Mouse (Mus musculus): ENCODE data around the gene Tmem132c. TPM values are rescaled to one million over a fixed set of nuclear protein-coding genes. Genes with fewer than 3 reads are reported as not detected.

Gene Tmem132c
- polyA plus RNA-seq, 1 experiment from 2014 or later = 18.4 TPM

- Histone ChIP-seq H3K9ac (replicated peaks) (no peak overlapping the region), H3K4me1 (peaks cover 12% of the 10 kb centered on the region), H3K9me3 (no peaks in the 10 kb centered on the region), H3K4me3 (no peak overlapping the region), H3K27me3 (no peaks in the 10 kb centered on the region), H3K4me2 (replicated peaks) (no peak overlapping the region), H3K27ac (replicated peaks) (no peak overlapping the region), H3K36me3 (no peaks in the 10 kb centered on the region)
- no peak for ATAC-seq (ENCODE audit: low FRiP score, low read depth)
- 41% methylated on average over 14 of the region's 14 CpGs for WGBS
Observed at GRCm38 (mm10) chr5:127310318-127311004, 68.9 kb downstream of the Tmem132c start.

DNA sequence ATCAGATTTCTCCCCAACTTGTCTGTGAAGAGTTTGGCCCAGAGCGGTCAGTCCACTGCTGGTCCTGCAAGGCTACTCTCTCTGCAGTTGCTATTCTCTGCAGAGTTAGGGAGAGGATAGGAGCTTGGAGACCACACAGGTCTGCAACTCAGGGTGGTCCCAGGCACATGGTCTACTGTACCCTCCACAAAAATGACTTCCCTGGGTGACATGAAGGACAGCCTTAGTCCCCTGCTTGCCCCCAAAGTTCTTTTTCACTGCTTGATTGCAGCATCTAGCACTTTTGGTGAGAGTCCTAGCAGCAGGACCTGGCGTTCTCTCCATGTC lies 69.4 kb downstream of the Tmem132c start:
- Histone ChIP-seq H3K36me3 (no peaks in the 10 kb centered on the region), H3K27me3 (no peaks in the 10 kb centered on the region), H3K27ac (replicated peaks) (no peak overlapping the region), H3K4me2 (replicated peaks) (no peak overlapping the region), H3K9ac (replicated peaks) (no peak overlapping the region), H3K4me1 (peaks cover 9% of the 10 kb centered on the region), H3K4me3 (no peak overlapping the region), H3K9me3 (no peaks in the 10 kb centered on the region)
- no peak for ATAC-seq (ENCODE audit: low FRiP score, low read depth)
- WGBS = 70% methylated on average over 2 of the region's 2 CpGs

DNA sequence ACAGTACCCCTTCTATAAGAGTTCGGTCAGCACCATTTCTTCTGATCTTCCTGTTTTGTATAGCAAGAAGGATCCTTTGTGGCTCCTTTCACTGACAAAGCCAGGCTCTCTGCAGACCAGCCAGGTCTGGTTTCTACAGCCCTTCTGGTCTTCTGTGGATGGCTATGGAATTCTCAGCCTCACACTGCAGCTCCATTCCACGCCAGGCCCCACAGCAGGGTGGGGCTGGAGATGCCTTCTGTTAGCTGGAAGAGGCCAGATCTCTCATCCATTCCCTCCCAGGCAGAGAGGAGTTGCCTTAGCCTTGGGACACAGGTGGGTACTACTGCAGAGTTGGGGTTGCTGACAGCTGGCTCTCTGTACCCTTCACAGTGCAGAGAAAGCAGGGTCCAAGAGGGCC lies 72.0 kb downstream of the Tmem132c start:
- no peaks in the 10 kb centered on the region for H3K9me3 ChIP-seq
- H3K9ac ChIP-seq (replicated peaks) = no peak overlapping the region
- no peaks in the 10 kb centered on the region for H3K27me3 ChIP-seq
- WGBS = 84% methylated on average over 2 of the region's 2 CpGs
- H3K4me1 ChIP-seq = peaks cover 9% of the 10 kb centered on the region
- no peak for ATAC-seq (ENCODE audit: low FRiP score, low read depth)
- H3K4me2 ChIP-seq (replicated peaks) = no peak overlapping the region
- no peak overlapping the region for H3K4me3 ChIP-seq
- no peak overlapping the region for H3K27ac ChIP-seq (replicated peaks)
- no peaks in the 10 kb centered on the region for H3K36me3 ChIP-seq

DNA sequence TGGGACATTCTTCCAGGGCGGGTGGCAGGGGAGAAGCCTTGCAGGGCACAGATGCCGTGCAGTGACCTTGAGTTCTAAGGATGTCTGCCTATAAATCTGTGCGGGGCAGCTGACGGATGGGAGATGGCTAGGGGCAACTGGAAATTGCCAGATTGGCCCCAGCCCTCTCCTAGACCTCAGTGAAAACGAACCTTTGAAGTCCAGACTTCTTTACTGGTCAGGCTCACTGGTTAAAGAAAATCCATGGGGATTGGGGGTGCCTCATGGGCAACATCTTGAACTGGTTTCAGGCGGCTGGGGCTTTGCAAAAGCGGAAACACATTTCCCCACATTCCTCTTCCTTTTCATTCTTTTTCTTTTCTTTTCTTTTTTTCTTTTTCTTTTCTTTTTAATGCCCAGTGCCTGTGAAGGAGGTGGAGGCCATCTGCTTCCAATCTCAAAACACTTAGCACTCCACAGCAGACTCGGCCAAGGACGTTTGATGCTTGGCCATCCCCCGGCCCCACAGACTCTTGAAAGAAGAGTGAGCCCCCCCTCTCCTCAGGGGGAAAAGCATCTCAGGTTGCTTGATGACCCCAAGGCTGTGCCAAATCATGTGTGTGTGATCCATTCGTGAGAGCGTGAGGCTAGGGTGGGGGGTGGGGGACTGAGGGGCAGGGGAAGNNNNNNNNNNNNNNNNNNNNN lies 77.6 kb downstream of the Tmem132c start:
- Histone ChIP-seq H3K27me3 (0 out of 2 replicates have a peak, but pooled peaks cover 4% of the 10 kb centered on the region), H3K4me3 (no peak overlapping the region), H3K27ac (replicated peaks) (0 out of 2 replicates have a peak overlapping the region, but pooled peaks have one; percentile 27), H3K4me2 (replicated peaks) (no peak overlapping the region), H3K9me3 (no peaks in the 10 kb centered on the region), H3K4me1 (peaks cover 47% of the 10 kb centered on the region), H3K36me3 (no peaks in the 10 kb centered on the region), H3K9ac (replicated peaks) (no peak overlapping the region; the same call in 1 of the 2 replicates)
- 0 out of 2 replicates have a peak, but pooled peaks have one; percentile 9 for ATAC-seq (ENCODE audit: low FRiP score, low read depth)
- 17% methylated on average over 12 of the region's 12 CpGs for WGBS

GRCm38 (mm10) chr5:127324645-127325044 lies 83.0 kb downstream of the Tmem132c start:
- H3K36me3 ChIP-seq = no peaks in the 10 kb centered on the region
- H3K4me3 ChIP-seq = no peak overlapping the region
- H3K4me2 ChIP-seq (replicated peaks) = peak overlapping the region; percentile 38
- H3K27me3 ChIP-seq = 0 out of 2 replicates have a peak, but pooled peaks cover 4% of the 10 kb centered on the region
- peaks cover 45% of the 10 kb centered on the region for H3K4me1 ChIP-seq
- H3K9me3 ChIP-seq = no peaks in the 10 kb centered on the region
- ATAC-seq (ENCODE audit: low FRiP score, low read depth) = peak; percentile 23; the same call in 1 of the 2 replicates
- peak overlapping the region; percentile 37; the same call in 1 of the 2 replicates for H3K9ac ChIP-seq (replicated peaks)
- 31% methylated on average over 2 of the region's 2 CpGs for WGBS
- peak overlapping the region; percentile 93 for H3K27ac ChIP-seq (replicated peaks)

DNA sequence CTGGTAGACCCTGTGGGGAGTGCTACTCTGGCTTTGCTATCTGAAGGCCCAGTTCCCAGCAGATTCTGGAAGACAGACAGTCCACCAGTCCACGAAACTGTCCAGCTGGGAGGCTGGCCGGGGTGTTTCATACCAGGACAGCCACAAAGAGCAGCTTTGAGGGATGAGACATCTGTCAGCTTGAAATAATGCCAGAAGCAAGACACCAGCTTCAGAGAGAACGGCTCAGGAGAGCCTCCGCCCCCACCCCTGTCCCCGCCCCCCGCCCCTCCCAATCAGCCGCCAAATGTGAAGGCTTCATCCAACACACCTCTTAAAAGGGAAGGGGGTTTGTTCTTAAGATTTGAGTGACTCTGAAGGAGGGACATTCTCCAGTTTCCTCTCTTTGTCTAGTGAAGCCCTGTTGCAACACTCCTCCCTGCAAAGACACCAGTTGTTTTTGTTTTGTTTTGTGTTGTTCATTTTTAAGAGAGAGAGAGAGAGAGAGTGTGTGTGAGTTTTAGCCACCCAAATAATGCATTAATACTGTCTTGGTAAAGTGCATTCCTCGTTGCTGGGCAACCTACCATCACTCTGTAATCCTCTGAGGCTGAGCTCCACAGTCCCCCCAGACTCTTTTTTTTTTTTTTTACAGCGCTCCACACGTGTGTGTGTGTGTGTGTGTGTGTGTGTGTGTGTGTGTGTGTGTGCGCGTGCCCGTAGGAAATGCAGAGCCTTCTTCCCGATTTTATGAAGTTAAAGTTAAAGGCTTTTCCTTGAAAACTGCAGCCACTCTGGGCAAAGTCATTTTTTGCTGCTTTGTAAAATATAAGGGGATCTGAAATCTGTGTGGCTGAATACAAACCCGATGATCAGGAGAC lies 94.7 kb downstream of the Tmem132c start:
- peak overlapping the region; percentile 73 for H3K27ac ChIP-seq (replicated peaks)
- peak overlapping the region; percentile 43 for H3K4me2 ChIP-seq (replicated peaks)
- peak overlapping the region; percentile 28; the same call in 1 of the 2 replicates for H3K9ac ChIP-seq (replicated peaks)
- WGBS = 2% methylated on average over 15 of the region's 15 CpGs
- peaks cover 8% of the 10 kb centered on the region; the same call in 1 of the 2 replicates for H3K27me3 ChIP-seq
- H3K4me1 ChIP-seq = peaks cover 52% of the 10 kb centered on the region
- peak; percentile 81 for ATAC-seq (ENCODE audit: low FRiP score, low read depth)
- H3K36me3 ChIP-seq = no peaks in the 10 kb centered on the region
- 0 out of 2 replicates have a peak overlapping the region, but pooled peaks have one; percentile 5 for H3K4me3 ChIP-seq
- no peaks in the 10 kb centered on the region for H3K9me3 ChIP-seq

DNA sequence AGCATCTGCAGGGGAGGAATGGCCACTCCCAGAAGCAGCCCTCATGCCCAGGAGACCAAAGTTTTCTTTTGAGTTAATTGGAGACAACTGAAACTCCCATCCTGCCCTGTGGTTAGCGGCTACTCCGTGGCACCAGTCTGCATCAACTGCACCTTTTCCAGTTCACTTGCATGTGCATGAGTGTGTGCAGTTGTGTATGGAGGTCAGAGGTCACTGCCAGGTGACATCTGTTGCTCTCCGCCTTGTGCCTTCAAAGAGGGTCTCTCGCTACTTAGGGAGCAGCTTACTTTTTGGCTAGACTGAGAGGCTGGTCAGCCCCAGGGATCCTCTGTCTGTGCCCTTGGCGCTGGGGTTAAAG lies 95.3 kb downstream of the Tmem132c start:
- Histone ChIP-seq H3K27me3 (peaks cover 8% of the 10 kb centered on the region; the same call in 1 of the 2 replicates), H3K27ac (replicated peaks) (peak overlapping the region; percentile 73), H3K9me3 (no peaks in the 10 kb centered on the region), H3K4me1 (peaks cover 52% of the 10 kb centered on the region), H3K36me3 (no peaks in the 10 kb centered on the region), H3K4me2 (replicated peaks) (peak overlapping the region; percentile 43), H3K4me3 (no peak overlapping the region), H3K9ac (replicated peaks) (no peak overlapping the region)
- WGBS = 11% methylated on average over 5 of the region's 5 CpGs
- ATAC-seq (ENCODE audit: low FRiP score, low read depth) = no peak

DNA sequence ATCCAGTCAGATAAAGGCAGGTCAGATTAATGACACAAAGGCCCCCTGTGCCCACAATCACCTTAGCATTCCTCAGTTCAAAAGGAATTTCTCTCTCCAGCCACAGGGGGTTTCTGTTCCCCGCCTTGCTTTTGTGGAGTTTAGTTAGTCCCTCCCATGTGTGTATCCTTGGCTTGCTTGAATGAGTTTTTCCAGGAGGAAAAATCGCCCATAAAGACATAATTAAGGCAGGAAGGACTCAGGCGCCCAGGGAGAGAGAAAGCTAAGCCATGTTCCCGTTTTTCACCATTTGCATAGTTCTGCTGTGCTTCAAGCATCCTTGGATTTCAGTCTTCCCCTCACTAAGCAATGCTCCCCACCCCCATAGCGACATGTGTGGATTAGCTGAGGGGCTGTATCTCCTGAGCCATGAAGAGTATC lies 97.4 kb downstream of the Tmem132c start:
- 3% methylated on average over 5 of the region's 5 CpGs for WGBS
- Histone ChIP-seq H3K4me1 (peaks cover 52% of the 10 kb centered on the region), H3K9ac (replicated peaks) (no peak overlapping the region), H3K4me3 (no peak overlapping the region), H3K27me3 (peaks cover 8% of the 10 kb centered on the region; the same call in 1 of the 2 replicates), H3K9me3 (no peaks in the 10 kb centered on the region), H3K4me2 (replicated peaks) (peak overlapping the region; percentile 12; the same call in 1 of the 2 replicates), H3K27ac (replicated peaks) (peak overlapping the region; percentile 73), H3K36me3 (no peaks in the 10 kb centered on the region)
- ATAC-seq (ENCODE audit: low FRiP score, low read depth) = peak; percentile 23; the same call in 1 of the 2 replicates

- WGBS = 25% methylated on average over 3 of the region's 3 CpGs
- Histone ChIP-seq H3K36me3 (no peaks in the 10 kb centered on the region), H3K27me3 (peaks cover 8% of the 10 kb centered on the region; the same call in 1 of the 2 replicates), H3K4me1 (peaks cover 46% of the 10 kb centered on the region), H3K27ac (replicated peaks) (no peak overlapping the region), H3K4me3 (no peak overlapping the region), H3K4me2 (replicated peaks) (no peak overlapping the region), H3K9ac (replicated peaks) (no peak overlapping the region), H3K9me3 (no peaks in the 10 kb centered on the region)
- no peak for ATAC-seq (ENCODE audit: low FRiP score, low read depth)
Observed at GRCm38 (mm10) chr5:127341158-127341557, 99.5 kb downstream of the Tmem132c start.

GRCm38 (mm10) chr5:127344721-127345120 lies 103.1 kb downstream of the Tmem132c start:
- Histone ChIP-seq H3K4me2 (replicated peaks) (no peak overlapping the region), H3K4me3 (no peak overlapping the region), H3K36me3 (no peaks in the 10 kb centered on the region), H3K27ac (replicated peaks) (no peak overlapping the region), H3K9ac (replicated peaks) (no peak overlapping the region), H3K9me3 (no peaks in the 10 kb centered on the region), H3K27me3 (peaks cover 8% of the 10 kb centered on the region; the same call in 1 of the 2 replicates), H3K4me1 (peaks cover 29% of the 10 kb centered on the region)
- 52% methylated on average over 2 of the region's 2 CpGs for WGBS
- no peak for ATAC-seq (ENCODE audit: low FRiP score, low read depth)

DNA sequence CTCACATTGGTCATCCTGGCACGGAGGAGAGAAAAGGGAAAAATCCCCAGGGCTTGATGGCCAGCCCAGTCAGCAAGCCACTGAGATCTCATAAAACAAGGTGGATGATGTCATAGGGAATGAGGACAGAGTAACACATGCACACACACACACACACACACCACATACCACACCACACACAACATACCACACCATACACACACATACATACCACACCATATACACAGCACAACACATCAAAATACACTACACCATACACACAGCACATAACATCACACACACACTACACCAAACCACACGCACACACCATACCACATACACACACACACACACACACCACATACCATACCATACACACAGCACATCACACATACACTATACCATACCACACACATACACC lies 104.8 kb downstream of the Tmem132c start:
- 0 out of 2 replicates have a peak, but pooled peaks have one; percentile 38 for ATAC-seq (ENCODE audit: low FRiP score, low read depth)
- no peaks in the 10 kb centered on the region for H3K36me3 ChIP-seq
- no peak overlapping the region for H3K4me2 ChIP-seq (replicated peaks)
- H3K9me3 ChIP-seq = no peaks in the 10 kb centered on the region
- peaks cover 22% of the 10 kb centered on the region for H3K4me1 ChIP-seq
- no peak overlapping the region for H3K9ac ChIP-seq (replicated peaks)
- no peaks in the 10 kb centered on the region for H3K27me3 ChIP-seq
- no peak overlapping the region for H3K4me3 ChIP-seq
- H3K27ac ChIP-seq (replicated peaks) = 0 out of 2 replicates have a peak overlapping the region, but pooled peaks have one; percentile 20
- 92% methylated on average over 2 of the region's 2 CpGs for WGBS
